Mouse (Mus musculus): Measurements from ENCODE around the gene Nmnat2.

GRCm38 (mm10) chr1:153090081-153090480 lies 135.3 kb downstream of the Nmnat2 start:
- TF ChIP-seq POLR2A (IDR thresholded peaks at IDR 0.05; ENCODE audit: extremely low read depth, insufficient read depth, low read length) (no peak), CTCF (IDR thresholded peaks at IDR 0.05; ENCODE audit: low read depth, low read length) (no peak)

All from liver, adult 2 months (tissue).